Comparison of ENCODE assay signal across 7 mouse cellular contexts in genomic region chr3:121777943-121778342, GRCm38 (mm10). TPM values are rescaled to one million over a fixed set of nuclear protein-coding genes. Genes with fewer than 3 reads are reported as not detected.
DNase-seq lines count a peak whose midpoint lies in the region; ATAC-seq and TF ChIP-seq lines count a peak whose summit lies in the region.

No protein-coding gene starts in this region.

- intact Hi-C loops in heart, postnatal 10 days (cut with DNase I), result loop anchor here (5.0 to 10.0 kb wide), 2 partner anchors 104 to 367 kb away; no protein-coding TSS in a partner anchor

- H3K9me3 ChIP-seq in ES-Bruce4 (replicated peaks; ENCODE audit: control insufficient read depth, insufficient read depth, low read length, poor library complexity, severe bottlenecking), result no peaks in the 10 kb centered on the region
- no peaks in the 10 kb centered on the region for H3K9me3 ChIP-seq in lung, embryonic 16.5 days (ENCODE audit: control insufficient read depth, low read length)

- no peak for TF ChIP-seq POLR2A in ES-Bruce4 (IDR thresholded peaks at IDR 0.05; ENCODE audit: insufficient read depth, low read length)

- no peak overlapping the region for H3K4me2 ChIP-seq in lung, embryonic 16.5 days (ENCODE audit: low read depth, low read length)

- no peaks in the 10 kb centered on the region for H3K27me3 ChIP-seq in ES-Bruce4 (ENCODE audit: control insufficient read depth, insufficient read depth, low read length, poor library complexity, severe bottlenecking)
- H3K27me3 ChIP-seq in lung, embryonic 16.5 days (ENCODE audit: control insufficient read depth, insufficient read depth, low read depth, low read length), result no peaks in the 10 kb centered on the region

- no peak for TF ChIP-seq EP300 in ES-Bruce4 (IDR thresholded peaks at IDR 0.05; ENCODE audit: insufficient read depth, low read depth, low read length)

- H3K4me1 ChIP-seq in ES-Bruce4 (ENCODE audit: control insufficient read depth, insufficient read depth, low read length), result no peaks in the 10 kb centered on the region
- no peaks in the 10 kb centered on the region for H3K4me1 ChIP-seq in lung, embryonic 16.5 days (replicated peaks; ENCODE audit: control insufficient read depth, insufficient read depth, low read length)

- no peak overlapping the region for H3K27ac ChIP-seq in ES-Bruce4 (ENCODE audit: insufficient read depth, low read length)
- no peak overlapping the region for H3K27ac ChIP-seq in lung, embryonic 16.5 days (ENCODE audit: low read length)

- peak; percentile 70; the same call in 1 of the 2 replicates for ATAC-seq in lung, embryonic 16.5 days (ENCODE audit: low read depth)

- no peak overlapping the region for H3K9ac ChIP-seq in ES-Bruce4 (ENCODE audit: low read depth, poor library complexity, severe bottlenecking)
- H3K9ac ChIP-seq in lung, embryonic 16.5 days (ENCODE audit: low read length), result no peak overlapping the region

- no peak overlapping the region for H3K4me3 ChIP-seq in ES-Bruce4 (ENCODE audit: low read depth, low read length)
- H3K4me3 ChIP-seq in lung, embryonic 16.5 days (ENCODE audit: low read length), result no peak overlapping the region

- H3K36me3 ChIP-seq in ES-Bruce4 (ENCODE audit: control insufficient read depth, insufficient read depth, low read length, poor library complexity, severe bottlenecking), result peaks cover 2% of the 10 kb centered on the region
- peaks cover 18% of the 10 kb centered on the region for H3K36me3 ChIP-seq in lung, embryonic 16.5 days (ENCODE audit: control insufficient read depth, insufficient read depth, low read length)

- 48% methylated on average over 7 of the region's 7 CpGs for WGBS in lung, embryonic 16.5 days

- peak; percentile 83 for TF ChIP-seq CTCF in ES-Bruce4 (IDR thresholded peaks at IDR 0.05; ENCODE audit: low read depth, low read length)

- peak; percentile 72 for DNase-seq in ZHBTc4 (ENCODE audit: low read depth, low spot score)
- peak; percentile 75 for DNase-seq in embryo, embryonic 11 days
- DNase-seq in heart, postnatal 10 days, result peak; percentile 58 to 69
- peak; percentile 33 for DNase-seq in layer of hippocampus, adult 9-10 months (ENCODE audit: low spot score)
- peak; percentile 11 for DNase-seq in retina, postnatal 7 days (ENCODE audit: low read depth, low spot score)

RNA-seq across cellular contexts. Expression of gene Abcd3, which starts 37.2 kb away (rescaled TPM):
- 30.0 and 33.1 TPM in 2 replicates for polyA plus RNA-seq in ES-Bruce4 (2011; ENCODE audit: insufficient read depth, insufficient read length, low read depth, missing spikeins)
- 10 to 100 TPM; 79.9 to 90.2 TPM for total RNA-seq in heart, postnatal 10 days (2021)
- 84.8 and 87.2 TPM in 2 replicates for polyA plus RNA-seq in lung, embryonic 16.5 days (2015; fragmentation: Nextera tagmentation; extraction: Ambion mirVana)

RNA-seq across cellular contexts. Expression of gene F3, which starts 54.6 kb away (rescaled TPM):
- 47.3 and 53.1 TPM in 2 replicates for polyA plus RNA-seq in ES-Bruce4 (2011; ENCODE audit: insufficient read depth, insufficient read length, low read depth, missing spikeins)
- 10 to 100 TPM; 15.0 to 16.6 TPM for total RNA-seq in heart, postnatal 10 days (2021)
- polyA plus RNA-seq in lung, embryonic 16.5 days (2015; fragmentation: Nextera tagmentation; extraction: Ambion mirVana), result 30.5 and 44.0 TPM in 2 replicates

Comparison
In these comparisons a context has a peak if more than half of its experiments do, and no peak if none do; other contexts are left out.
1. DNase-seq: peak in every context shown above with its lines; median percentile 75 in embryo, embryonic 11 days; 72 in ZHBTc4; 64 in heart, postnatal 10 days; 33 in layer of hippocampus, adult 9-10 months; 11 in retina, postnatal 7 days.